Mouse (Mus musculus) ovary, postnatal 14 days (tissue): ENCODE measurements at regions not wholly inside any gene's neighbourhood (a gene's known extent, or its start where the extent isn't known, plus 50 kb on each side); places are given as distances from the start of the nearest gene placed in this dataset.

Experiments
- DNase-seq: peaks from one replicate; pipeline ENCODE4 v3.0.0; 2022; ENCODE audit warnings: low spot score

DNA sequence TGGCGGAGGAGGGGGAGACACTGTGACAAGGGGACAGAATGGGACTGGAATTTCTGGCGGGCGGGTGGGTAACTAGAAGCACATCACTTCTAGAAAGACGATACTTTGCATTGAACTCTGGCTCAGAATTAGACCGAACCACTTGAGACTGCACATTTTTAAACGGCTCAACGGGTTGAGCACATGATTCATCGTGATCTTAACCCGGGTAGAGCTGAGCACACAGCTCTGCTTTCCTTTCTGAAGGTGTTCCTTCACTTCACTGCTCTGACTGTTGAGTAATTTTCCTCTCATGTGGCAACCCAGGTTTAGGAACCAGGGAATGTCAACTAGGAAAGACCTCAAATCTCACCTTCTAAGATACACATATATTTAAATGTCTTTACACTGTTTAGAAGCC is 180.9 kb downstream of the Zfp365 start:
- DNase-seq = no peak

DNA sequence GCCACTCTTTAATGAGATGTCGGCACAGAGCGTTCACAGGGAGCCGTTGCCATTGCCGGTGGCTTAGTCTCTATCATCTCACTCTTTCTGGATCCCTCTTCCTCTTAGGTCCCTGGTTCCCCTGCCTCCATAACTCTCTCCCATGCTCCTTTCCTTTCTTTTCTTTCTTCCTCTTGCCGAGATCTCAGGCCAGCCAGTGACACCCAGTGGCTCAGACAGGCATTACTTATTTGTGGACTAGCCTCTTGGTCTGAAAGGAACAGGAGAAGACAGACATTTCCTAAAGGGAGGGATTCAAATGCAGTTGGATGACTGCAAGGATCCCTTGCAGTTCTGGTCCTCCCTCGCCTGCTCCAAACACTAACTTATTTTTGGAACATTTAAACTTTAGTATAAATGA is 180.5 kb upstream of the Ado start:
- peak; percentile 55 for DNase-seq

DNA sequence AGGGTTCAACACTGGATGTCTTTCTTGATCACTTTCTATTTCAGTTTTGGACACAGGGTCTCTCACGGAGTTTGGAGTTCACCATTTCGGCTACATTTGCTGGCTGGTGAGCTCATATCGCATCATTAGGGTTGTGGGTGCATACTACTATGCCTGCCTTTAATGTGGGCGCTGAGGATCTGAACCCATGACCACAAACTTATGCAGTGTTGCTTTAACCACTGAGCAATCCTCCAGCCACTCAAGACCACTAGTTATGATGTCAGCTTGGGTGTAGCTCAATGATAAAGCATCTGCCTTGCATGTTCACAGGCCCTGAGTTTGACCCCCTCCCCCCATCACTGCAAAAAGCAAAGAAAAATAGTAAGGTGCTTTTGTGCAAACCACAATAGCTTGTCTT is 178.8 kb upstream of the Ado start:
- DNase-seq = no peak

DNA sequence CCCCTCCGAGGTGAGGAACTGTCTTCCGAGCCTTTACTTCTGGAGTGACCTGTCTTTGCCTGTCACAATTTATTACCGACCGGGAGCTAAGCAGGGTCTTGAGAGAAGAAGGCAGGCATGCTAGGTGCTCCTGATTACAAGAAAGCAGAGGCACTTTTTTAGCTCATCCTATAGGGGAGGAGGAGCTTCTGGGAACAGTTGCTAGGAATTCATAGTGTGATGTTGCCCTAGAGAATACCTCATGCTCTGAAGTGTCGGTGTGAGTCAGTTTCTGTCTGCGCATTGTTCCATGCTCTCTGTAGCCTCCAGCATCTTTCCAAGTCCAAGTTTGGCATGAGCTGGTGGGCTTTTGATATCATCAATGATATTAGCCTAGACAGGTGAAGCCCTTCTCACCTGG is 178.0 kb upstream of the Ado start:
- DNase-seq = no peak

DNA sequence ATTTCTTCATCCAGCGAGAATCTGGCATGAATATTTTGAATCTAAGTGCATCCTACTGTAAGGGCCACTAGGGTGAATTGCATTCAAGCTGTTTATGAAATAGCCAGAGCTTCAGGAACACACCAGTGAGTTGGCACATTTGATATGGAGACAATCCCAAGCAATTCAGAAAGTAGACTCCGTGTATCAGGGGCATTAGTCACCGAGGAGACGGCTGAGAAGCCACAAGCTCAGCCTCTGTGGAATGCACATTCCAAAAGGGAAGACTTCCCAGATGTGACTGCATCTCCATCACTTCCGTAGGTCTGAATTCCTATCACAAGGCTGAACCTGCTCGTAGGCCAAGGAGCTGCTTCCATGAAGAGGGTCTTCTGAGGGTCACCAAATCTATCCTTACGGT is 177.6 kb upstream of the Ado start:
- no peak for DNase-seq

DNA sequence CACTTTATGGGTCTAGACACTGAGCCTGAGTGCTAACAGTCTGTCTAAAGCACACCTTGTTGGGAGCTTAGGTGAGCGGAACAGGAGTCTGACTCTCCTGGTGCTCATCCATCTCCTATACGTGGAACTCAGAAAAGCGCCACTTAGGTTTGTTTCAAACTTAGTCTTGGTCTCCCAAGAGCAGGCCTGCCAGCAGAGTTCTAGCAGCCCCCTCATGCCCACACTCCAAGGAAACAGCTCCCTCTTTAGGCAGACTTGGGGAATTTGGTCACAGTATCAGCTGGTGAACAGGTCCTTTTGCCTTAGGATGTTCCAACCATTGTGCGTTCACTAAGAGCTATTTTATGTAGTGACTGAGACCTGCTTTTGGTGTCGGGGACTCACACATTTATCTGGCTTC is 173.0 kb upstream of the Ado start:
- peak; percentile 37 for DNase-seq

DNA sequence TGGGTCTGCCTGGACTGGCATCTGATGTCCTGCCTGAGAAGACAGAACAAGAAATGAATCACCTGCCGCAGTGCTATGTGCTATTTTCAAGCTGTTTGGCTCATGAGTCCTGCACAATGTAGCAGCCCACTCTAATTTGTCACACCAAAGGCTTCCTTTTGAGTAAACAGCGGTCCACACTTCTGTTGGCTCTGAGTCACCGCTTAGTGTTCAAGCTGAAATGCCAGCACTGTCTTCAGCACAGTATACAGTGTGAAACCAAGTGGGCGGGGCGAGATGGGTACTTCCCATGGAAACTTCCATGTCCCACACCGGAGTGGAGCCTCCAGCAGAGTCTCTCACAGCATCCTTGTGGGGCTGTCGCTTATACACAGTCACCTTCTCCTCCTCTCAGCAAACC is 168.8 kb upstream of the Ado start:
- no peak for DNase-seq

DNA sequence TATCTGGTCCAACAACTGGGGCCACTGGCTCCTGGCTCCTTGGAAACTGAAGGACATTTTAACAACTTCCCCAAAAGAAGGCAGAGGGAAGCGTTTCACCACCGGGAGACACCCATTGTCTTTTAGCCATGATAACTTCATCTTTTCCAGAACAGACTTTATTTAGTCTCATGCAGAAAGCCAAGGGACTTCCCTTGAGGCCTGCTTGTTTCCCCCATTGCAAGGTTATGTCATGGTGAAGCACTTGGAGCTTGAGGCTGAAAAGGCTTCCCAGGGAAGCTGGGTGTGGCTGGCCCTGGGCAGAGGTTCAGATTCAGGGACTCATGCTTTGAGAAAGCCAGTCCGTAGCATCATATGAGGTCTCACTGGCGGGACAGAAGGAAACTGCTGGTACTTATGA is 166.3 kb upstream of the Ado start:
- no peak for DNase-seq

DNA sequence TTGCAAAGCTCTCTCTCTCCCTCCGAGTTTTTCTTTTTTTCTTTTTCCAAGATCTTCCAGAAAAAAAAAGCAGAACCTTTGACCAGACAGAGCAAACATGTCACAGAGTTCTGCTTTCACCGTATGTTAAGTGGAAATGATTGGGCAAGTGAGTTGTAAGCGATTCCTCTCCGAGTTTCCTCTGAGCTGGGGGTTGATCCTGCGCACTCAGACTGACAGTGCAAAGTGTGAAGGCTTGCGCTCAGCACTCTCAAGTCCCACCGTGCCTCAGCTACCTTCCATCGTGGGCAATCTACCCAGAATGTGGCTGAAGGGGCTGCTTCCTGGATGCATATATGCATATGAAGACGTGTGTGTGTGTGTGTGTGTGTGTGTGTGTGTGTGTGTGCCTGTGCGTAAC is 164.3 kb upstream of the Ado start:
- DNase-seq = no peak

DNA sequence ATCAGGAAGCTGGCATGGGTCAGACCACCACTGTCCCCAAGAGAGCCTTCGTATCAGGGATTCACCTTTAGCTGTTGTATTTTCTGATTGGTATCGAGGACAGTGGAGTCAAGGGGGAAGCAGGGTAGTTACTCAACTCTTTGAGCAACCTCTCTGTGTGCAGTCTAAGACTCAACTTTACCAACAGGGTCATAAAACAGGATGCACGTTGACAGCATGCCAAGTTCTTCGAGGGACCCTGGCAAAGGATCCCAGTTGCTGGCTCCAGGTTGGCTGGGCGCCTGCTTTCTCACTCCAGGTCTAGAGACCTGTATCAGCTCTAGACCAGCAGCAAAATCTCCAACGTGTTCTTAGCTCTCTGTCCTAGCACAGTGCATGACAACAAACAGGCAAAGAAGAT is 163.9 kb upstream of the Ado start:
- no peak for DNase-seq

DNA sequence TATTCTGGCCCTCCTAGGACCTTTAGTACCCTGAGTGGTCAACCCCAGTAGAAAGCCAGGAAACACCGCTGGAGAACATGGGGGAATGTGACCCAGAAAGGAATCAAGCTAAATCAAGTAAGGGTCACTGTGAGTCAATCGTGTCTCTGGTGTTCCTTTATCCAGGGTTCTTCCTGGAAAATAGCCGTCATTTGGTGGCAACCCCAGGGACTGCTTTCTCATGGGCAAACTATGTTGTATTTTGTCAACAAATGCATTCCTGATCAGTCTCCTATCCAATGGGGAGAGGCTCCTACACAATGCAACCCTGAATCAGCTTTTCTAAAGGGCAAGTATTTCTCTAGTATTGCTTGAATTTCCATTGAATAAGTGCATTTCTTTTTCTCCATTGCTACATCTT is 163.2 kb upstream of the Ado start:
- no peak for DNase-seq

DNA sequence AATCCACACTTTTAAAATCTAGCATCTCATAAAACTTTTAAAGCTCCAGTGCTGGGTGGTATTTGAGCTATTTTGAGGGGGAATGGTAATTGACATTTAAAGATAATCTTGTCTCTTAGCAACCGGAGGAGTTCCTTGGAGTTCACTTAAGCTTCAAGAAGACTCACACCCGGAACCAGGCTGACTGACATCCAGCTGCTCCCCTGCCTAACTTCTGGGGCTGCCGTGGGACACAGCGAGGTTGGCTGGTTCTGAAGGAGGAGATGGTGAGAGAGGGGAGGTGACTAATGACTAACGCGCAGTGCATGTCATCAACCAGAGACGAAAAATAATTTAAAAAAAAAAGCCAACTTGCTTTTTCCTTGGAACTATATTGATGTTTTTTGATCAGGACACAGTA is 157.7 kb upstream of the Ado start:
- no peak for DNase-seq

DNA sequence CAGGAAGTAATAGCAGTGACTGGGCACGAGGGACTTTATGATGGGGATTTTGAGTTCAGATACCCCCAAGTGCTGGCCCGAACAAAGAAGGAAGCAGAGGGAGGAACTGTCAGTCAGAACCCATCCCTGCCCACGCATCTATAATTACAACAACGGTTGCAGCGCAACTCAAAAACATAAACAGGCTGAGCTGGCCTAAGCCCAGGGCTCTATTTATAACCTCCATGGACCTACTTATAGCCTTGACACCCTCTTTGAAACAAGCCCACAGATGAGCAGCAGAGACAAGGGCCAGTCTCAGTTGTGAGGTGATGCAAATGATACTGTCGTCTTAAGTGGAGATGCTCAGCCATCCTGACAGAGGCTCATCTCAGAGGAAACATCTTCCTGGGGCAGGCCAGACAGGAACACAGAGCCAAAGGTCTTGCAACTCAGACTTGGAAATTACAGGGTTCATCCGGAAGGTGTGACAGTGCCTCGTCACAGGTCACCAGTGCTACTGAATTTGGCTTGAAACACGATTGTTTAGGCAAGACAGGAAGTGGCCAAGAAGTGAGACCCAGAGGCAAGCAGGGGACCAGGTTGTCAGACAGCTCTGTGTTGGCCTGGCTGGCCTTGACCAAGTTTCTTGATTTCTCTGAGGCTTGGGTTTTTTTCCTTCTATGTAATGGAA is 154.2 kb upstream of the Ado start:
- DNase-seq = no peak

DNA sequence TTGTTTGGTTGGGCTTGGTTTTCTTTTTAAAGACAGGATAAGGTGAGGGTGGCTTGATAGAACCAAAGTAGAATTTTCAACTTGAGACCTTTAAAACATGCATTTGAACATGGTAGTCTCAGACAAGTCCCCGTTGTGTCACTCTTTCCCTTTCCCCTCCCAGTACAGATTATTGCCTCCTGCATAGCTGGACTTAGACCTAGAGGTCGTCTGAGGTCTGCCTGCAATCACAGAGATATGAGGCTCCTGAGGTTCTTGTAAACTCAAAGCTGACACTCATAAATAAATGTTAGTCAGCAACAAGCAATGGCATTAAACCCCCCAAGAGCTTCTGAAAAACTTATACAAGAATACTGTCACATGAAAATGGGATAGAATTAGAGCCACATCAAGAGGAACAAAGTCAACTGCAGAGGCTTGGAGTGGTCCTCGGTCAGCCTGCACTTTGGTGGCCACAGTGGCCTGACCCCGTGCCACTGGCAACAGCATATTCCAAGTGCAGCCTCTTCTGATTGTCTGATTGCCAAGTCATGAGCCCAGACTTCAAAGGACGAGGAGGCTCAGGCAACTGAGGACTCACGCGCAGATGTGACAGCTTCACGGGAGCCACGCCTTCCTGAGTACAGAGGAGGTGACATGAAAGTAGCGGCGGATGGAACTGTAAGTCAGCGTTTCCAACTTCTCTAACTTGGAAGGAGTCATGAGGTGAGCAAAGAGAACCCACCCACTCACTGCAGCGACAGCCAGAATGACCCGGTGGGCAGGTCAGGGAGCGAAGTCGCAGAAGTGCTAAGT is 148.8 kb upstream of the Ado start:
- no peak for DNase-seq

DNA sequence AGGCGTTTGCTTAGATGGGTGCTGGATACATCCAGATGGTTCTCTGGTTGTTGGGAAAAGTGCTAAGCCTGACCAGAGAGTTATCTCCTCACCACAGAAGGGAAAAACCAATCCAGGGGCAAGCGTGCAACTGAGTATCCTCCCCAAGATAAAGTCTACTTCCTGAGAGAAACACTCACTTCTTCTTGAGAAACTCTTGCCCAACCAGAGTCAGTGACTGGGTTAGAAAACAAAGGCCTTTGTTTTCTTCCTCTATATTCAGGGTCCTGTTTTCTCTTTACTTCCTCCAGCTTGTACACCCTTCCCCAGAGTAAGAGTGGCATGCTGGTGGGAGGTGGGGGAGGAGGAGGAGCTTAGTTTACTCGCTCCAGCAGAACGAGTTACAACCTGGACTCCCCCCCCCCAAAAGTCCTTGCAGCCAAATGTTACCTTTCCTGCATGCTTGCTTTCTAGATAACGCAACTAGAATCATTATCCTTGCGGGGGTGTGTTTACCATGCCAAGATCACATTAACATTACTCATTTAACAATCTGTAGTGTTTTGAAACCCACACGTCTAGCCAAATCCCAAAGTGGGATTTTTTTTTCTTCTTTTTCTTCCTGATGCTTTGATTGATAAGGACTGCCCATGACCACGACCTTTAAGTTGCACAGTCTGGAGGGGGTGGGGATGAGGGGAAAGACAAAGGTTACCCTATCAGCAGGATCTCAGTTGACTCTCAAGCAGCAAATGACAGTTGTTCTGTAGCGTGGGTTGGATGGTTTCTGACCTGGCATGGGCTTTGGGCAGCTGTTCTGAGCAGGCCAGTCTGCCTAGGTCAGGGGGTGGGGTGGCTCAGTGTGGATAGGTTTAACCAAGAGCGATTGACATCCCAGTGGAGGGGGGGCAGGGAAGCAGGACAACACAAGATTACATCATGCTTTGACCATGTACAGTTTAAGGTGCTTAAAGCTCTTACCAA is 147.4 kb upstream of the Ado start:
- DNase-seq = no peak

DNA sequence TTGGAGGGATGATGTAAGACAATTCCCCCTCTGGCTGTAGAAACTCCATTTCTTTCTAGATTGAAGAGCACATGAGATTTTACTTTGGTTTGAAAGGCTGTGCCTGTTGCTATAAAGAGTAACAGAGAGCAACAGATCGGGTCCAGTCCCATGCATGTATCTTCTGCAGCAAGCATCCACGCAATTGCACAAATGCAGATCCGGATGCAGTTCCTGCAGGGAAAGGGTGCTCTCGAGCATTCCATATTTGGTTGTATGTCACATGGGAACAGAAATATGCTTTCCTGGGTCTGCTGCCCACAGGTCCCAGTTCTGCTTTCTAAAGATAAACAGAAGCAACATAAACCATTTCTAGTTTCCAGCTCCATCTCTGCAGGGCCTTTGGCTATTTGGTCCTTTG is 146.0 kb upstream of the Ado start:
- DNase-seq = no peak

DNA sequence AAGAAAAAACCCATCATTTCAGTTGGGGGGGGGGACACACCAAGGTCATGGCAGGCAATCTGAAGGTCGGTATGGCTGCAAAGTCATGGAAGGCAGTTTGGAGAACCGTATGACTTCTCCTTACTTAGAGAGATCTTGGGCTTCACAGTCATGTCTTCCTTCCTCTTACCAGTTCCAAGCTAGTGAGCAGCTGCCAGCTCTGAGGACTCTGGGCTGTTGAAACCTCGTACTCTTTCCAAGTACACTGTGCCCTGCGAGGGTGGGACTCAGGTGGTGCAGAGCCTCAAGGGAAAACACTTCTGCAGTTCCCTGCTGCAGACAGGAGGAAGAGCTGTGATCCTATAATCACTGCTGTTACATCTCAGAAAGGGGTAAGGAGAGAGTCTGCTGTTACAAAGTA is 144.8 kb upstream of the Ado start:
- no peak for DNase-seq

DNA sequence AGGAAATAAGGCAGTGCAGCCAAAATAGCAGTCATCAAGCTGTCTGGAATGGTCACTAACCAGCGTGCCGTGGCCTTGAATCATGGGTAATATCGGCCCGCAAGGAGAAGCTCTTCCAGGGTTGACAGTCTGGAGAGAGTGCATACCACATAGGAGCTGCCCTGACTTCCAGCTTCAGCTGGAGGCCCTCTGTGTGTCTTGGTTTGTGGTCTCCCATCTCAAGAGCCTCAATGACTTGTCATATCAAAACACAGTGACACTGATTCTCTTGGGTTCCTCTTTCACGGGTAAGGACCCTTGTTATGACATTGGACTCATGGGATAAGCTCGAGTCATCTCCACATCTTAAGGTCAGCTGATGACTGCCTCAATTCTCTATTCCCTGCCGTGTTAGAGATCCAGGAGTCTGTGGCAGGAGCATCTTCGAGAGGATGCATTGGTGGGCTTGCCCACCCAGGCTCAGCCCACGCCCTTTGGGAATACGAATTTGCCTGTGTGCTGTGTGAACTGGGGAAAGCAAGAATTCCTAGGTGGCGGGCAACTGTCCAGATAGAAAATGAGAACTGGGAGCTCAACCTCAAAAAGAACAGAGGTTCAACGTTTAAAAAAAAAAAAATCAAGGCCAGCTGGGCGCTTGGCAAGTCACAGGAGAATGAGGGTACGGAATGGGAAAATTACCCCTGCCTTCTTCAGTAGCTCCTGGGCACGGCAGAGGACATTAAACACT is 141.4 kb upstream of the Ado start:
- no peak for DNase-seq

DNA sequence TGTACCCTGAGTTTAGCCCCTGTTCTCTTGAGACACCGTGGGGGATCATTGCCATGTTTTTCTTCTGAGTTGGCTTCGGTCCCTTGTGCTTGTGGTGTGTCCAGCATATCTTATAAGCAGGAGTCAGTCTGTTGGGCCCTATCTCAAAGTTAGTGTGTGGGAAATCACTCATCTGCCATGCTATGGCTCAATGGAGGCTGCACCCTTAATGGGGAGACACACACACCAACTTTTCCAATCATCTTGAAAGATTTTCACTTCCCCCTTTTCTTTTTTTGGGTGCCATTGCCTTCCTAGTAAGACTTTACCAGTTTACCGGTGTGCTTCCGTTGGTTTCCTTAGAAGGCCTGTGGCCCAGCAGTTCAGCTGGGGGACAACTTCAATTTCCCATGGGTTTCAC is 130.6 kb upstream of the Ado start:
- DNase-seq = no peak

DNA sequence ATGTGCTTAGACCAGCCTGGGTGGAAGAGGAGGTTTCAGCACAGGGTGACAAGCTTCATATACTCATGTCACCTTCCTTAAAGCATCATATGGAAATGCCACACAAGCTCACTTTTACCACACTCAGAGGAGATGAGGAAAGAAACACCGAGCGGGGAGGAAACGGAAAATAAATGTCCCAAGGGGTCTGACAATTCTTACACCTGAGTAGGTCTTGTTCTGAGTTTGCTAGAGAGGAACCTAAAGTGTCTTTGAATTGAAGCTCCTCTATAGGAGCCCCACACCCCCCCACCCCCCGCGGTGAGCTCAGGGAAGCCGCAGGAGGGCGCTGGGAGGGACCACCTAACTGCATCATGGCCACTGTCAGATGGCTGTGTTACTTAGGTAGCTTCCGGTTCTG is 124.7 kb upstream of the Ado start:
- no peak for DNase-seq

DNA sequence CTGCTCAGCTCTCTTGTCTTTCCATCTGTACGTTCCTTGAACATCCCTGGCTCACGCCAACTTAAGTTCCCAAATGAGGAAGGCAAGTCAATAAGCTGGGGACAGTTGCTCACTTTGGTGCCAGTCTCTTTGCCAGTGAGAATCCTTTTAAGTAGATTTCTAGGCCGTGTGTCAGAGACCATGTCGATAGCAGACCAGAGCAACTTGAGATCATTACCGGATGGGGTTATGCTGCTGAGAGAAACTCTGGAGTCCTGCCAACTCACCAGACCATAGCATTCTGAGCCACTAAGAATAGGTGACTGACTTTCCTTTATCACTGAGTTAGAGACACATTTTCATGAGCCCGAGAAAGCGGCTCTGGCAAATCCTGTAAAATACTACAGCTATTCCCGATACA is 123.5 kb upstream of the Ado start:
- DNase-seq = no peak

DNA sequence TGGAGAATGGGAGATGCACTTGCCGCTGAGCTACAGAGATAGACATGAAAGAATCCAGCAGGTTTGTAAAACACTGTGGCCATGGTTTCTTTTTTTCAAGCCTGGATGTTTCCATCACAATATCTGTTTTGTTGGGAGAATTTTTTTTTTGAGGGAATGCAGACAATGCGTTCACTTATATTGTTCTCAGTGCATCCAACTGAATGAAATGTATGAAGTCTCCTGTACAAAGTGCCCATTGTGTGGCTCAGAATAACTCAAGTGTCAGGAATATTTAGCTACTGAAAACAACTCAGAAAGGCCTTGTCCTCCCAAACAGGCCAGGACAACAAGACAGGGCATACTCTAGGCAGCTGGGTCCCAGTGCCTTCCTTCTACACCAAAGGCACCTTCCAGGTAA is 120.3 kb upstream of the Ado start:
- no peak for DNase-seq
